Mouse (Mus musculus) left cerebral cortex, adult 9 months (tissue): ENCODE results near the gene Il17re.

Source experiments
- DNase-seq, 2 experiments: peaks; one replicate each; pipeline ENCODE4 v3.0.0; 2022; ENCODE audit warnings: low spot score in 2 of 2

Il17re gene

GRCm38 (mm10) chr6:113489410-113489809 lies 31.1 kb downstream of the Il17re start:
- no peak for DNase-seq

GRCm38 (mm10) chr6:113492101-113492864 lies 34.0 kb downstream of the Il17re start:
- DNase-seq = peak in 1 of 2 experiments; percentile 73

GRCm38 (mm10) chr6:113494258-113494788 lies 36.0 kb downstream of the Il17re start:
- peak in 1 of 2 experiments; percentile 55 for DNase-seq

- DNase-seq = no peak
These were observed 36.9 kb downstream of the Il17re start for GRCm38 (mm10) chr6:113495071-113495675.

- DNase-seq = no peak
These were observed 41.1 kb downstream of the Il17re start for GRCm38 (mm10) chr6:113499346-113499745.

GRCm38 (mm10) chr6:113501388-113502084 lies 43.3 kb downstream of the Il17re start, which contains the start of gene Prrt3:
TSS of gene Prrt3 (minus strand) at chr6:113501931.
- peak in 1 of 2 experiments; percentile 81 for DNase-seq

GRCm38 (mm10) chr6:113502801-113503200 lies 44.5 kb downstream of the Il17re start:
- no peak for DNase-seq

- no peak for DNase-seq
These were observed 47.4 kb downstream of the Il17re start for GRCm38 (mm10) chr6:113505689-113506088.

- no peak for DNase-seq
These were observed 48.8 kb downstream of the Il17re start for GRCm38 (mm10) chr6:113507130-113507529.

- no peak for DNase-seq
These were observed 50.1 kb downstream of the Il17re start for GRCm38 (mm10) chr6:113508272-113508946.

GRCm38 (mm10) chr6:113508947-113509280 lies 50.6 kb downstream of the Il17re start:
- DNase-seq = no peak

- no peak for DNase-seq
These were observed 55.7 kb downstream of the Il17re start for GRCm38 (mm10) chr6:113513944-113514343.

- no peak for DNase-seq
These were observed 56.3 kb downstream of the Il17re start for GRCm38 (mm10) chr6:113514600-113514999.

GRCm38 (mm10) chr6:113517434-113518080 lies 59.3 kb downstream of the Il17re start:
- DNase-seq = no peak
